Mouse (Mus musculus) cerebellum, adult 2 months (tissue): ENCODE results near the gene Atp9a.

Source experiments
- CTCF ChIP-seq: fragments of 200-500 bp; IDR thresholded peaks from 2 replicates; pipeline ENCODE4 v1.5.1; 2011; ENCODE audit warnings: low read depth, mild to moderate bottlenecking, control low read depth, low read length, moderate library complexity, borderline replicate concordance; ENCODE audit not compliant: insufficient read depth
- POLR2A ChIP-seq: fragments of 200-500 bp; IDR thresholded peaks from 2 replicates; pipeline ENCODE4 v1.6.1; 2011; ENCODE audit warnings: low read length, control low read depth, borderline replicate concordance; ENCODE audit not compliant: insufficient read depth

DNA sequence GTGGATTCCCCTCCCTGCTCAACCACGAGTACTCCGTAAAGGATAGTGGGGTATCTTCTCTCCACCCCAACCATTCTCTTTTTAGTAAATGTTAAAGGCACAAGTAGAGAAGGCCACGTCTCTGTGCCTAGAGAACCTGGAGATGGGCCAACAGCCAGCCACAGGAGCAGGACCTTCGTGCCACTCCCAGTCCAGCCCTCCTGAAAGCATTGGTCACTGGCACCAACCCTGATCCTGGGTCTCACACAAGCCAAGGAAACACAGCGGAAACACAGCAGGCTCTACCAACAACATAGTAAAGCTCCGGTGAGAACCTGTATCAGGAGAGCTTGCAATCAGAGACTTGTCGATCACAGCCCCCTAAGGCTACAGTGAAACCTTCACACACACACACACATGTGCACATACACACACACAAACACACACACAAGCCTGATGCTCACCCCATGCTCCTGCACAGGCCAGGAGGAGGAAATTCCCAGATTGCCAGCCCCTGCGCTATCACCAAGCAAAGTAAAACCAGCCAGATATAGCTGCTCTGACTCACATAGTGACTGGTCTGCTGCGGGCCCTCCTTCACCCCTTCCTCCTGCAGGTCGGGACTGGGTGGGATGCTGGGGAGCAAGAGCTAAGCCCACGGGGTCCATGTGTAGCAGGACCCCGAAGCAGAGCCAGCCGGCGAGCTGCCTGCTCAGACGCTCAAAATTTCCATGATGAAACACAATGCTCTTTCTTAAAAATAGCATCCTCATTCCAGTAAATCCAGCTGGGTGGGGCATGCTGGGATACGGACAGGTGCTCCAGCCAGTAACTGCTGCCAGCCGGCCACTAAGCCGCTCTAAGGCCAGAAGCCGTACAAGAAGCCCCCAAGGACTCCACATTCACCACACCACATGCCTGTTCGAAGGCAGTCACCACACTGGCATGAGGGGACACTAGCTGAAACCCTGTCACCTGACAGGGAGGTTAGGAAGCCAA is 29.7 kb downstream of the Atp9a start:
- TF ChIP-seq POLR2A (no peak), CTCF (no peak)
